Mouse (Mus musculus) urinary bladder, adult 18-20 months (tissue): ENCODE data around the gene Dnajb12.

ENCODE experiments used
- DNase-seq, 2 experiments: peaks; one replicate each; pipeline ENCODE4 v3.0.0; 2022; ENCODE audit warnings: low spot score in 2 of 2, mixed read lengths in 2 of 2

Gene Dnajb12

GRCm38 (mm10) chr10:59896911-59897331 is 17.6 kb downstream of the Dnajb12 start:
- DNase-seq: no peak

GRCm38 (mm10) chr10:59897511-59897910 is 18.2 kb downstream of the Dnajb12 start:
- no peak for DNase-seq

GRCm38 (mm10) chr10:59898180-59898778 is 18.9 kb downstream of the Dnajb12 start:
- no peak for DNase-seq

GRCm38 (mm10) chr10:59898935-59899334 is 19.6 kb downstream of the Dnajb12 start:
- DNase-seq: no peak

- peak; percentile 71 to 86 for DNase-seq
Measured at GRCm38 (mm10) chr10:59899341-59900173, 20.2 kb downstream of the Dnajb12 start.

GRCm38 (mm10) chr10:59900174-59900435 is 20.7 kb downstream of the Dnajb12 start:
- DNase-seq: no peak

- no peak for DNase-seq
Measured at GRCm38 (mm10) chr10:59900939-59901338, 21.6 kb downstream of the Dnajb12 start.

- DNase-seq: no peak
Measured at GRCm38 (mm10) chr10:59901463-59901862, 22.1 kb downstream of the Dnajb12 start.

- no peak for DNase-seq
Measured at GRCm38 (mm10) chr10:59901986-59902605, 22.7 kb downstream of the Dnajb12 start.

GRCm38 (mm10) chr10:59902606-59902990 is 23.2 kb downstream of the Dnajb12 start:
- DNase-seq: no peak

GRCm38 (mm10) chr10:59903170-59903569 is 23.8 kb downstream of the Dnajb12 start:
- no peak for DNase-seq

GRCm38 (mm10) chr10:59907080-59907609 is 27.8 kb downstream of the Dnajb12 start:
- DNase-seq: peak in 1 of 2 experiments; percentile 53

GRCm38 (mm10) chr10:59907695-59908299 is 28.4 kb downstream of the Dnajb12 start:
- no peak for DNase-seq

GRCm38 (mm10) chr10:59908776-59909315 is 29.5 kb downstream of the Dnajb12 start:
- DNase-seq: no peak

- DNase-seq: peak in 1 of 2 experiments; percentile 38
Measured at GRCm38 (mm10) chr10:59909357-59909847, 30.0 kb downstream of the Dnajb12 start.

- no peak for DNase-seq
Measured at GRCm38 (mm10) chr10:59911091-59911490, 31.7 kb downstream of the Dnajb12 start.

GRCm38 (mm10) chr10:59911561-59912198 is 32.3 kb downstream of the Dnajb12 start:
- DNase-seq: no peak

GRCm38 (mm10) chr10:59915196-59915962 is 36.0 kb downstream of the Dnajb12 start:
- DNase-seq: no peak

GRCm38 (mm10) chr10:59916159-59916558 is 36.8 kb downstream of the Dnajb12 start:
- DNase-seq: peak in 1 of 2 experiments; percentile 82

GRCm38 (mm10) chr10:59916649-59917048 is 37.3 kb downstream of the Dnajb12 start:
- no peak for DNase-seq
